Mouse (Mus musculus) ZHBTc4 (cell line): ENCODE data around the gene Dcaf8.
A peak's percentile ranks its signal among the peaks of the same experiment; 100 is the strongest.

Source experiments
- DNase-seq: peaks from one replicate; pipeline ENCODE4 v3.0.0-alpha.2; 2011; ENCODE audit warnings: low read depth, low spot score

Dcaf8 gene

GRCm38 (mm10) chr1:172194435-172194834 lies 46.6 kb downstream of the Dcaf8 start:
- no peak for DNase-seq

DNA sequence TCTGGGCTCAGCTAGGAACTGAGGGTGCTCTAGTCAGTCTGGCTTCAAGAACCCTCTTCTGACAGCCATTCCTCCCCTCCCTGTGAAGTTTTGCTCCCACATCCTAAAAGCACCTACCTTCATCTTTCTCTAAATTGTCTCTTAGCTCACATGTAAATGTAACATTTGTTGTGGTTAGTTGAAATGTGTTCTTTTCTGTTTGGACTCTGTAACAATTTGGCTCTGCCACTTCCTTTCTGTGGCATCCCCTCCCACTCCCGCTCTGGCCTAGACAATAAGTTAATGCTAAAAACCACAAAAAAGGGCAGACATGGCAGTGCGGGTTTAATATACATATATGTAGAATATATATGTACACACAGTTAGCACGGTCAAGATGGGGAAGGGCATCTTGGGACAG lies 49.3 kb downstream of the Dcaf8 start:
- no peak for DNase-seq

DNA sequence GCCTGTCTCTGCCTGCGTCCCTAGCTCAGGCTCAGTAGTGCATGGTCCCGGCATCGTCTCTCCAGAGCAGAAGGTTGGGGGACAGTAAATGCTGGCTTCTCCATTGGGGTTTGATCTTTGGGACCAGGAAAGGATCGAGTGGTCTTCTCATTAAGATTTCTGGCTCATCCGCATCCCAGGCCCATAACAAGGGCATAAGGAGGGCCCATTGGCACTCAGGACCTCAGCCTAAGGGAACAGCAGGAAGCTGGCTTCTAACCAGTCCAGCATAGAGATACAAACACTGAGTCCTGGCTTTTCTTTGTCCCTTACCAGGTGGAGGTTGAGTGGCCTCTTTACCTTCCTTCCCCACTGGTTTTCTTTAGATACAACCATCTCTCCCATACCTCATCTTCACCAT lies 50.0 kb downstream of the Dcaf8 start:
- DNase-seq: no peak

- no peak for DNase-seq
These were observed 50.4 kb downstream of the Dcaf8 start for GRCm38 (mm10) chr1:172198316-172198715.

DNA sequence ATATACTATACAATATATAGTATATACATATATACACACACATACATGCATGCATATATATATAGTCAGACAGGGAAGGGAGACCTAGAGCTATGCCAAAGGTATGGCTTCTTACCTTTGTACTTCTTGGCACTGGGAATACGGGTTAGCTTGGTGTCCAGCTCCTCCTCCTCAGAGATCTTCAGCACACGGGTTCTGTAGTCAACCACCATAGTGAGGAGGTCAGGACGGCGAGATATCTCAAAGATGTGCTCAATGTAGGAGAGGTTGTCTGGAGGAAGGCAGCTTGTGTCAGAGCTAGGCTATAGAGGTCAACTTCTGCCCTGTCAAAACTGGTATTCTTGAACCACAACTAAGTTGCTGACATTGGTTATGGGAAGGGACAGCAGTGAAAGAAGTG lies 51.1 kb downstream of the Dcaf8 start:
- no peak for DNase-seq

DNA sequence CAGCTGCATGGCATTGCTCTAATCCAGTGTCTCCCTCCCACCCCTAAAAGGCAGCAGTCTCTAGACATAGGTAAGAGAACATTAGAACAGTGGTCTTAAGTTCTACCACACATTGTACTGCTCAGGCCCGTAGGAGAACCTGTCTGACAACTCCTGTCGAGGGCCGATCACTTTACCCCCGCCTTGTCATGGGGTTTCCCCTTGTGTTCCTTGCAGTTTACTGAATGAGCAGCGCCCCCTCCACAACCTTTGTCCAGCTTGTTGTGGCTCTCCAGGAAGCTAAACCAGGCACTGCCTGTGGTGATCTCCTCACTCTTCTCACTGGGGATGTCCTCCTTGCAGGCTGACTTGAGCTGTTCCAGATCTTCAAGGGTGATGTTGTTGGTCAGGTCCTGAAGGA lies 52.3 kb downstream of the Dcaf8 start:
- DNase-seq: no peak

DNA sequence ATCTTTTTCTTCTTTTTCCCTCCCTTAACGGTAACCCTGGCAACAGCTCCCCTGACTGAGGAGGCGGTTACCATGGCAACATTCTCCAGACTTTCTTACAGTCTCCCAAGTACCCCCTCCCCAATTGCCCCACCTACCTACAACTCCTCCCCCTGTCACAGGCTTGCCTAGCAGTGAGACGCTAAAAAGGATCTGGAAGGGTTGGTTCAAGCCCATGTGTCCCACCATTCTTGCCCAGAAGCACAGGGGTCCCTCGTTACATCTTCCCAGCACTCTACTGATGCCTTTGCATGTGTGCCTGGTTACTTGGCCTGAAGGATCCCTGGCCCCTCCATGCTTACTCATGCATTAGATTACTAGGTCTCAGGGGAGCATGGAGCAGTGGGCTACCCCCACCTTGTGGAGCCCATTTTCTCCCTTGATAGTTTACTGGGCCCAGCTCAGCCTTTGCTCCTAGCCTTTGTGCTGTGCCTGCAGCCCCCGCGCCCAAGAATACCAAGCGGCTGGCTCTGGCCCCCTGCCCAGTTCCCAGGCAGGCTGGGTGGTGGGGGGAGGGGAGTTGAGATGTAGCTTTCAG lies 53.1 kb downstream of the Dcaf8 start:
- peak; percentile 48 for DNase-seq

DNA sequence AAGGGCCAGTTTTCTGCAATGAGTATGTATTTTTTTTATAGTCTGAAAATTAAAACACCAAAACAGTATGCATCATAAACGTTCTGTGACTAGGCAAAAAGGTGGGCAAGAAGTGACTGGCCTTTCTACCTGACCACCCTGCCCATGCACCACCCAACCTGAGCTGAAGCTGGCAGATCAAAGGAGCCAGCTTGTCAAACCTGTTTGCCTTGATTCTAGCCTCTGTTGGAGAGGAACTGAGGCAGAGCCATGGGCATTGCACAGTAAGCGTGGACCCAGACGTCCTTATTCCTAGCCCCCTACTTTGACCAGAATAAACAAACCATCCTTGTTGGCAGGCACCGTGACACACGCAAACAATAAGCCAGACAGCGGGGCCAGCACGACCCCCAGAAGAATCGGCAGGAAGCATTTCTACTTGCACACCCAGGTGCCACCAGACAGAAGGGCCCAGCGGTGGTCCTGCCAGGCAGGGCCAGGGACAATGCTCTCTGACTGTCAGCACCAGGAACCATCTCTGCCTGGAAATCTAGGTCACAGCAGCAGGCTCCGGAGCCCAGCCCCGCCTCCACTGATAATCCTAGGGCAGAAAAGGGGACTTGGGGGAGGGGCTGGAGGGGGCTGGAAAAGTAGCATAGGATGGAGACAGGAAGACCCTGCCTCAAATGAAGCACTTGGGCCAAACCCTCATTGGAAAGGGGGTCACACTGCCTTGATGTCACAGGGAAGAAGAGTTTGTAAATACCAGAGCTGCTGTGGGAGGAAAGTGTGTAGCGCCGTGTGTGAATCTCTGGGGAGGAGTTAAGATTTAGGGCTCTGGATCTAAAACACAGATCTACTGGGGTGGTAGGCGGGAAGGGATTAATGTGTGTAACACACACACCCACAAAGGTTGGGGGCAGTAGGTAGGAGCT lies 54.3 kb downstream of the Dcaf8 start:
- DNase-seq: no peak

GRCm38 (mm10) chr1:172202894-172203522 lies 55.1 kb downstream of the Dcaf8 start:
- peak; percentile 44 for DNase-seq

DNA sequence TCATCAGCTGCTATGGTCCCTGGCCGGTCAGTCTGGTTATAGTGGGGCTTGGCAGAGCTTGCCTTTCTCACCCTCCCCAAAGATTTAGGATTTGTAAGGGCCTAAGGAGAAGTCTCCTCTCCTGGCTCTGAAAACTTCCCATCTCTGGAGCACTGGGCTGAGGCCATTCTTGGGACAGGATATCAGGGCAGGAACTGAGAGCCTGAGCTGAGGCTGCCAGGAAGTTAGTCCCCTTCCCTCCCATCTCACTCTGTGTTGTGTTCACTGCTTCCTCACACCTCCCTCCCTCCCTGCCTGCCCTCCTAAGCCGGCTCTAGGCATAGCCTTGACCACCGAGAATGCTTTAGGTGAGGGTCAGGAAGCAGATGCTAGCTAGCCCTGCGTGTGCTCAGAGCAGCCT lies 55.7 kb downstream of the Dcaf8 start:
- no peak for DNase-seq

- no peak for DNase-seq
These were observed 56.3 kb downstream of the Dcaf8 start for GRCm38 (mm10) chr1:172204033-172204813.

GRCm38 (mm10) chr1:172204814-172205740 lies 57.2 kb downstream of the Dcaf8 start:
- no peak for DNase-seq

GRCm38 (mm10) chr1:172205741-172206087 lies 57.8 kb downstream of the Dcaf8 start:
- DNase-seq: no peak

- peak; percentile 76 for DNase-seq
These were observed 58.4 kb downstream of the Dcaf8 start, which contains the start of gene Pea15a for GRCm38 (mm10) chr1:172206141-172206917. Pea15a (minus strand) TSS chr1:172206804.

DNA sequence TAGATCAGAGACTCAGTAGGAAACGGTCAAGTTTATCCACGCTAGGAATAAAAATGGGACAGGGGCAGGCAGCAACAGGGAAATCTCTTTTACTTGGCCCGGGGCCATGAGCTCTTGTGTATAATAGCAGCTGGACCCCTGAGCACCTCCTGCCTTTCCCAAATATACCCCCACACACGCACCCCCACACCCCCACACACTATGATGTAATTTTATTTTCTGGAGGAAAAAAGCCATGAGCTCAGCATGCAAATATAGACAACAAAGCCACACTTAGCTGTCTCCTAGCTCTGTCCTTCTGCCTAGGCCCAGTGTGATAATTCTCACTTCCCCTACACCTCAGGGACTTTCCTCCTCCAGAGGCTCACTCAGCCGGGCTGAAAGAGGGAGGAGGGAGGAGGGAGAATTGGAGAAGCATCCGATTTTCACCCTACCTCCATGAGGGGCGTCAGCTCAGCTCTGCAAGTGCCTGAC lies 59.3 kb downstream of the Dcaf8 start:
- DNase-seq: no peak

- DNase-seq: peak; percentile 52
These were observed 64.9 kb downstream of the Dcaf8 start for GRCm38 (mm10) chr1:172212776-172213175.

DNA sequence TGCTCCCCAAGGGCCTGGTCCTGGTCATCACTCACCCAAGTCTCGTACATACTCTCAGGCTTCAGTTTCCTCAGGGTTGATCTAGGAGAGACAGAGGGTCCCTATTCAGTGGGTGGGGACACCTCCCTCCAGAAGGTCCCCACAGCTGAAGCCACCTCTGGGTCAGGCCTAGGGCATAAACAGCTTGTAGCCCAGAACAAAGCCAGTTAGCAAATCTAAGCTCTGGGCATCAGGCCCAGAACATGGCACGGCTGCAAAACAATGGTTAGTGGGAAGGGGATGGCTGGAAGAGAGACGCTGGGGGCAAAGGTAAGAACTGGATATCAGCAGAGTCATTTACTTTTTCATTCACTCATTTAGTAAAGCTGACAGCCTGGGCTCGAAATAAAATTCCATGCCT lies 65.9 kb downstream of the Dcaf8 start:
- DNase-seq: no peak

DNA sequence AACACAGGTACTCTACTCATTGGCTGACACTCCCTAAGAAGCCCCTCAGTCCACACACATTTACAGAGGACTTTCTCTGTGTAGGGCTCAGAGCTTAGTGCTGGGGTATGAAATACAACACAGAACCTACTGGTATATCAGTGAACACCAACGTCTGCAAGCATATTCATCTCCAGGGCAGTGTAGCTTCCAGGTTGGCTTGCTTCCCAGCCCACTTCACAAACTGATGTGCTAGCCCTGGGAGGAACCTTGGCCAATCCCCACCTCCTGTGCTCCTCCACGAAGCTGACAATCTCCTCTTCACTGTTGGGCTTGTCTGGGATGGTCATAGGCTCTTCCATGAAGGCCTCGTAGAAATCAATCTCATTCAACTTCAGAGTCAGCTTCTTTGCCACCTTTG lies 66.9 kb downstream of the Dcaf8 start:
- DNase-seq: no peak

- DNase-seq: peak; percentile 96
These were observed 69.3 kb downstream of the Dcaf8 start for GRCm38 (mm10) chr1:172217148-172217547.
